Mouse (Mus musculus) hindbrain, embryonic 13.5 days (tissue): ENCODE measurements around the gene Strn3. TPM values are rescaled to one million over a fixed set of nuclear protein-coding genes. Genes with fewer than 3 reads are reported as not detected.
A peak's percentile ranks its signal among the peaks of the same experiment; 100 is the strongest.
"Not testable (repeated sequence)": the region's sequence is repeated elsewhere in the genome, so short reads cannot be mapped to it uniquely, and the experiment has no call there.

ENCODE experiments used
- ATAC-seq: fragments of 200-750 bp; cut with Nextera tagmentation; 2 replicates; pipeline ENCODE4 v1.8.0; 2017; ENCODE audit warnings: moderate TSS enrichment; ENCODE audit not compliant: low FRiP score
- H3K27ac ChIP-seq: fragments of 300-500 bp; sonication (generic); 2 replicates; pipeline ENCODE4 v1.5.1; 2015; ENCODE audit warnings: inconsistent platforms, mild to moderate bottlenecking, moderate library complexity
- H3K27me3 ChIP-seq: fragments of 300-500 bp; sonication (generic); 2 replicates; pipeline ENCODE4 v1.6.1; 2015; ENCODE audit warnings: mild to moderate bottlenecking, inconsistent platforms
- H3K36me3 ChIP-seq: fragments of 300-500 bp; sonication (generic); 2 replicates; pipeline ENCODE4 v1.6.1; 2015; ENCODE audit warnings: mild to moderate bottlenecking, inconsistent platforms
- H3K4me1 ChIP-seq: fragments of 300-500 bp; sonication (generic); replicated peaks from 2 replicates; pipeline ENCODE4 v1.6.1; 2015; ENCODE audit warnings: inconsistent platforms
- H3K4me2 ChIP-seq: fragments of 300-500 bp; sonication (generic); 2 replicates; pipeline ENCODE4 v1.6.1; 2015; ENCODE audit warnings: inconsistent platforms, mild to moderate bottlenecking, moderate library complexity
- H3K4me3 ChIP-seq: fragments of 300-500 bp; sonication (generic); 2 replicates; pipeline ENCODE4 v1.5.1; 2015; ENCODE audit warnings: mild to moderate bottlenecking, inconsistent platforms
- H3K9ac ChIP-seq: fragments of 300-500 bp; sonication (generic); 2 replicates; pipeline ENCODE4 v1.6.1; 2015; ENCODE audit warnings: mild to moderate bottlenecking, inconsistent platforms
- H3K9me3 ChIP-seq: fragments of 300-500 bp; sonication (generic); 2 replicates; pipeline ENCODE4 v1.6.1; 2016; ENCODE audit warnings: inconsistent platforms
- WGBS: fragments of 180-500 bp; shearing (Covaris S2); methylation state at CpG from one replicate; pipeline ENCODE4 v1.1.7; 2015; 5-methylcytosine and 5-hydroxymethylcytosine counted together
- polyA plus RNA-seq: library from polyadenylated mRNA; unstranded; fragments of >200 nt; fragmentation: Nextera tagmentation; extraction: Ambion mirVana; gene quantifications from 2 replicates; pipeline ENCODE4 v1.2.1, GENCODE M21; 2015

Strn3 gene
- polyA plus RNA-seq, 1 experiment from 2014 or later = 40.4 TPM

DNA sequence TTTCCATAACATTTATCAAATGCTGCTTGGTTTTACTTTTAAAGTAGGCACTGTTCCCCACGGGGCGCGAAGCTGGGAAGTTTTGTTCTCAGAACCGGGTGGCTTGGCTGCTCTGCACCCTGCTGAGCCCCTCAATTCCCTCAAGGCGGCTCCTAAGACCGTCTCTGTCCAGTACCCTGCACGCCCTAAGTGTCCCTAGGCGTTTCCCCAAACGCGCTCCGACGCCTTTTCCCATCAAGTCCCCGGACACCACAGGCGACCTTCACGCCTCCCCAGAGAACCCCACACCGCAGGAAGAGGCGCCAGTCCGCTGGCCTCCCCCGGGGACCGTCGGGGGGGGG is 98.8 kb downstream of the Strn3 start:
- H3K4me2 ChIP-seq = peak overlapping the region; percentile 97
- WGBS = under 1% methylated on average over 20 of the region's 21 CpGs
- H3K4me3 ChIP-seq = peak overlapping the region; percentile 79
- H3K9me3 ChIP-seq = no peaks in the 10 kb centered on the region
- H3K4me1 ChIP-seq = peaks cover 22% of the 10 kb centered on the region
- no peaks in the 10 kb centered on the region for H3K36me3 ChIP-seq
- H3K27ac ChIP-seq = no peak overlapping the region
- H3K9ac ChIP-seq = peak overlapping the region; percentile 75
- H3K27me3 ChIP-seq = peaks cover 43% of the 10 kb centered on the region
- peak; percentile 59 for ATAC-seq

GRCm38 (mm10) chr12:51591921-51592320 is 99.8 kb downstream of the Strn3 start:
- Histone ChIP-seq H3K27ac (no peak overlapping the region), H3K9ac (no peak overlapping the region), H3K36me3 (no peaks in the 10 kb centered on the region), H3K9me3 (no peaks in the 10 kb centered on the region), H3K4me2 (no peak overlapping the region), H3K4me1 (peaks cover 22% of the 10 kb centered on the region), H3K27me3 (peaks cover 43% of the 10 kb centered on the region), H3K4me3 (no peak overlapping the region)
- 63% methylated on average over 8 of the region's 8 CpGs for WGBS
- ATAC-seq = no peak

DNA sequence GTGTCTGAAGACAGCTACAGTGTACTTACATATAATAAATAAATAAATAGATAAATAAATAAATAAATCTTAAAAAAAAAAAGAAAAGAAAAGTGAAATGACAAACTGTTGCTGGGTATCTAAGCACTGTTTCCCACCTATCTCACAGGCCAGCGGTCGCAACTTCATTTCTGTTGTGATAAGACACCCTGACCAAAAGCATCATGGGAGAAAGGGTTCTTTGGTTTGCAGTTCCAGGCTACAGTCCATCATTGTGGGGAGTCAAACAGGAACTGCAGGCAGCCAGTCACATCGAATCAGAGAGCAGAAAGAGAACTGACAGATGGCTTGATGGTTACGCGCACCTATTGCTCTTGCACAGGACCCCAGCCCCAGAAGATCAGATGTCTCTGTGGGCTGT is 102.4 kb downstream of the Strn3 start:
- no peak overlapping the region for H3K4me2 ChIP-seq
- H3K4me3 ChIP-seq = no peak overlapping the region
- ATAC-seq = no peak

DNA sequence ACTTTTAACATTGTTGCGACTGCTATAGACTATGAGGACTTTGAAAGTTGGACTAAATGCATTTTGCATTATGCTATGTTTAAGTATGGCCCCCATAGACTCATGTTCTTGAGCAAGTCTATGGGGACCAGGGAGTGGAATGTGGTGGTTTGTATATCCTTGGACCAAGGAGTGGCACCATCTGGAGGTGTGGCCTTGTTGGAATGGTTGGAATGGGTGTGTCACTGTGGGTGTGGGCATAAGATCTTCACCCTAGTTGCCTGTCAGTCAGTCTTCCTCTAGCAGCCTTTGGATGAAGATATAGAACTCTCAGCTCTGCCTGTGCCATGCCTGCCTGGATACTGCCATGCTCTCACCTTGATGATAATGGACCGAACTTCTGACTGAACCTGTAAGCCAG is 113.9 kb downstream of the Strn3 start:
- not testable (repeated sequence) for H3K4me2 ChIP-seq, ATAC-seq, H3K4me1 ChIP-seq, H3K4me3 ChIP-seq, H3K9me3 ChIP-seq, H3K27me3 ChIP-seq, H3K9ac ChIP-seq, H3K27ac ChIP-seq, H3K36me3 ChIP-seq
- WGBS = 93% methylated on average over 2 of the region's 2 CpGs

More for the DNA sequence above, 102.4 kb downstream of the Strn3 start:
- peaks cover 18% of the 10 kb centered on the region for H3K4me1 ChIP-seq
- no peaks in the 10 kb centered on the region for H3K36me3 ChIP-seq
- 93% methylated on average over 5 of the region's 5 CpGs for WGBS
- no peak overlapping the region for H3K27ac ChIP-seq
- H3K9ac ChIP-seq = no peak overlapping the region
- peaks cover 21% of the 10 kb centered on the region for H3K27me3 ChIP-seq
- 0 out of 2 replicates have a peak, but pooled peaks cover 6% of the 10 kb centered on the region for H3K9me3 ChIP-seq

- no peaks in the 10 kb centered on the region for H3K27me3 ChIP-seq
- no peak overlapping the region for H3K9ac ChIP-seq
- no peaks in the 10 kb centered on the region for H3K9me3 ChIP-seq
- H3K27ac ChIP-seq = no peak overlapping the region
- H3K4me2 ChIP-seq = no peak overlapping the region
- no peaks in the 10 kb centered on the region for H3K4me1 ChIP-seq
- H3K36me3 ChIP-seq = no peaks in the 10 kb centered on the region
- no peak for ATAC-seq
- 88% methylated on average over 4 of the region's 4 CpGs for WGBS
- no peak overlapping the region for H3K4me3 ChIP-seq
These were observed 119.0 kb downstream of the Strn3 start for GRCm38 (mm10) chr12:51572651-51573050.

- 69% methylated on average over 7 of the region's 7 CpGs for WGBS
- H3K9ac ChIP-seq = no peak overlapping the region
- H3K27ac ChIP-seq = no peak overlapping the region
- no peak for ATAC-seq
- H3K36me3 ChIP-seq = no peaks in the 10 kb centered on the region
- H3K9me3 ChIP-seq = peaks cover 4% of the 10 kb centered on the region; the same call in 1 of the 2 replicates
- H3K27me3 ChIP-seq = no peaks in the 10 kb centered on the region
- no peak overlapping the region for H3K4me3 ChIP-seq
- no peak overlapping the region for H3K4me2 ChIP-seq
- H3K4me1 ChIP-seq = no peaks in the 10 kb centered on the region
These were observed 121.8 kb downstream of the Strn3 start for GRCm38 (mm10) chr12:51569944-51570343.

- Histone ChIP-seq H3K4me2 (no peak overlapping the region), H3K4me3 (no peak overlapping the region), H3K4me1 (no peaks in the 10 kb centered on the region), H3K9ac (no peak overlapping the region), H3K9me3 (peaks cover 4% of the 10 kb centered on the region; the same call in 1 of the 2 replicates), H3K36me3 (no peaks in the 10 kb centered on the region), H3K27me3 (no peaks in the 10 kb centered on the region), H3K27ac (no peak overlapping the region)
- 87% methylated on average over 8 of the region's 8 CpGs for WGBS
- no peak for ATAC-seq
These were observed 122.2 kb downstream of the Strn3 start for GRCm38 (mm10) chr12:51569472-51569871.

- no peak for ATAC-seq
These were observed 124.5 kb downstream of the Strn3 start for GRCm38 (mm10) chr12:51567225-51567624.

GRCm38 (mm10) chr12:51561416-51561815 is 130.3 kb downstream of the Strn3 start:
- no peak for ATAC-seq
- Histone ChIP-seq H3K27me3 (no peaks in the 10 kb centered on the region), H3K4me3 (no peak overlapping the region), H3K4me1 (no peaks in the 10 kb centered on the region), H3K36me3 (no peaks in the 10 kb centered on the region), H3K9ac (no peak overlapping the region), H3K4me2 (no peak overlapping the region), H3K27ac (no peak overlapping the region), H3K9me3 (peaks cover 4% of the 10 kb centered on the region; the same call in 1 of the 2 replicates)
- 68% methylated on average over 9 of the region's 9 CpGs for WGBS

More at GRCm38 (mm10) chr12:51567225-51567624, 124.5 kb downstream of the Strn3 start:
- WGBS = 89% methylated on average over 7 of the region's 7 CpGs
- Histone ChIP-seq H3K27me3 (no peaks in the 10 kb centered on the region), H3K9ac (no peak overlapping the region), H3K4me1 (no peaks in the 10 kb centered on the region), H3K4me3 (no peak overlapping the region), H3K4me2 (no peak overlapping the region), H3K9me3 (peaks cover 4% of the 10 kb centered on the region; the same call in 1 of the 2 replicates), H3K27ac (no peak overlapping the region), H3K36me3 (no peaks in the 10 kb centered on the region)

Other genes starting within 250 kb of the Strn3 start
- 14.1 and 15.8 TPM in 2 replicates for gene Coch, start 98.6 kb downstream of the Strn3 start, polyA plus RNA-seq
- gene Ap4s1, start 864 bp downstream of the Strn3 start, polyA plus RNA-seq = 51.1 and 56.2 TPM in 2 replicates
- gene Hectd1, start 137.6 kb upstream of the Strn3 start, polyA plus RNA-seq = 36.8 and 38.9 TPM in 2 replicates